Mouse (Mus musculus) urinary bladder, postnatal 25 days (tissue): ENCODE measurements at regions not wholly inside any gene's neighbourhood (a gene's known extent, or its start where the extent isn't known, plus 50 kb on each side); places are given as distances from the start of the nearest gene placed in this dataset.

ENCODE experiments used
- DNase-seq: peaks from one replicate; pipeline ENCODE4 v3.0.0; 2022; ENCODE audit warnings: low spot score

DNA sequence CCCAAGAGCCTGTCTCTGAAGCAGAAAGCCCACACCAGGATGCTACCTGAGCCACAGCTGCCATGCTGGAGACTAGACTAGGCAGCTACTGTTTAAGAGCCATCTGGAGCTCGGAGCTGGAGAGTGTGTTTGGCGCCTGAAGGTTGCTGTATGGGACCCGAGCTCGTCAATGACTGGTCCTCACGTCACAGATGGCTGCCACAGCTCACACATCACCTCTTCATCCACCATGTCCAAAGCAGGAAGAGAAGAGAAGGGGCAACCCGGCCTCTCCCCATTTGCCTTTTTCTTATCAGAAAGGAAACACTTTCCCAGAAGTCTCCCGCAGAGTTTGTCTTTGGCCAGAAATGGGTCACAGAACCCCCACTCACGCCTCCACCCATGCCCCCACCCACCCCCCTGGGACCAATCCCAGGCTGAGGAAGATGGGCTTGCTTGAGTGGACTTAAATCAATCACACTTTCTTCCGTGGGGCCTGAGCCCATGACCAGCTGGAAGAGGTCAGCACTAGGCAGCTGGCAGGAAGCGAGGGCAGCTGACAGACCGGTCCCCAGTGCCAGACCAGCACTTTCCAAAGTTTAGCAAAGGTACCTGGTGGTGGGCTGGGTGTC is 53.5 kb upstream of the Ptpn1 start:
- no peak for DNase-seq

DNA sequence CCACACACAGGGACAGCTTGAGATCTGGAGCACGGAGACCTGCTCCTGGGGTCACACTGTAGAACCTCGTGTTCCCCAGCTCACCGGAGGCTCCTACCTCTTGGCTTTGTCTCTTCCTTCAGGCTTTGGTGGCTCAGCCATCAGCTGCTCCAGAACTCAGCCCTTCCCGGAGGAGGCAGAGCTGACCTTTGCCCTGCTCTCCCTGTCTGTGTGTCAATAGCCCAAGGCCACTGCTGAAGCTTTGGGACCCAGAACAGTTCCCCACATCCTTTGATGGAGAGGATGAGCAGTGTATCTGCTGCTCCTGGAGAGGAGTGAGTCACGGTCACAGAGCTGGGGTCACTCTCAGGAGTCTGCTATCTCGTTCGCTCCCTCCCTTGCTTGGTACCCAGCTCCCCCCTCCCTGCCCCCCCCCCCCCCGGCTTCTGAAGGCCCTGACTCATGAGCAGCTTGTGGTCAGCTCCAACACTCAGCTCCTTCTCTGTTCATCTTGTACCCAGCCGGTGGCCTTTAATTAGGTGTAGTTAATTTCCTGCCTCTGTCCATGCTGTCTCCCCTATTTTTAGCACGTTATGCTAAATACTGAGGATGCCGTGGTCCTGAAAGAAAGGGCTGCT is 54.5 kb upstream of the Ptpn1 start:
- no peak for DNase-seq

DNA sequence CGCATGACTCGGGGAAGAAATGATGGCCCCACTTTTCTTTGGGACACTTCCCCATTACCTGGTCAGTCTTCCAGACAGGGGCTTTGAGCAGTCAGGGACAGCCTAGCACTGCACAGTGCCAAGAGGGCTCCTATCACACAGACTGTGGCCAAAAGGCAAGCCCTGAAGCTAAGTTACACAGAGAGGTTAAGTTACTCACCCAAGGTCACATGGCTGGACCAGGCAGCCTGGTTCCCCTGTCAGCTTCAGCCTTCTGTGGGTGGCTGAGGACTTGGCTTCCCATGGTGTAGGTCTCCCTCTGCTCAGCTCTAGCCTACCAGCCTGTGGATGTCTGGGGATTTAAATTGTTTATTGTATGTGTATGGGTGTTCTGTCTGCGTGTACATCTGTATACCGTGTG is 59.4 kb upstream of the Ptpn1 start:
- no peak for DNase-seq

DNA sequence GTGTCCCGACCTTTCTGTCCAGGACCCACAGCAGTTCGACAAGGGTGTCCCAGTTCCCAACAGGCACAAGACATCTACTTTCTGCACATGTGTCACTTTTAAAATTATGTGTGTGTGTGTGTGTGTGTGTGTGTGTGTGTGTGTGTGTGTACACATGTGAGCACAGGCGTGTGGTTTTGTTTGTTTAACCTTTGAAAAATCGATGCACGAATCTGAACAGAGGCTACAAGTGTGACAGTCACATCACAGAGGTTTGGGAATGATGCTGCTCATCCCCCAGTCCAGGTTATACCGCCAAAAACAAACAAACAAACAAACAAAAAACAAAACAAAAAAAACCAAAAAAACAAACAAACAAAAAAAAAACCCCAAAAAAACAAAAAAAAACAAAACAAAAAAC is 61.7 kb upstream of the Ptpn1 start:
- no peak for DNase-seq

DNA sequence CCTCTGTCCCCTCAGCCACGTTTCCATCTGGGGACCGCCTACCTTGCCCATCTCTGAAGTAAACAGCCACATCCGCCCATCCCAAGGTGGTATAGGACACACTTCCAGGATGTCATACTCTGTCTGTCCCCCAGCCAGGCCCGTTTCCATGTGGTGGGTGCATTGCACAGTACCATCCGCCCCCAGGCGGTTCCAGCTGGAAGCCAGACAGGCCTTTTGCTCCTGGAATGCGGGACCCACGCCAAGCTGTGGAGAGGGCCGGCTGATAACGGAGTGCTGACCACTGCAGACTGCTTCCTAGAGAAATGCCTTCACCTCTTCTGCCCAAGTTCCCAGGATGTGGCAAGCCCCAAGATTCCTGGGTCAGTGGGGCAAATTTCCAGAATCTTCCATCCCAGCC is 65.1 kb upstream of the Ptpn1 start:
- DNase-seq = peak; percentile 69

DNA sequence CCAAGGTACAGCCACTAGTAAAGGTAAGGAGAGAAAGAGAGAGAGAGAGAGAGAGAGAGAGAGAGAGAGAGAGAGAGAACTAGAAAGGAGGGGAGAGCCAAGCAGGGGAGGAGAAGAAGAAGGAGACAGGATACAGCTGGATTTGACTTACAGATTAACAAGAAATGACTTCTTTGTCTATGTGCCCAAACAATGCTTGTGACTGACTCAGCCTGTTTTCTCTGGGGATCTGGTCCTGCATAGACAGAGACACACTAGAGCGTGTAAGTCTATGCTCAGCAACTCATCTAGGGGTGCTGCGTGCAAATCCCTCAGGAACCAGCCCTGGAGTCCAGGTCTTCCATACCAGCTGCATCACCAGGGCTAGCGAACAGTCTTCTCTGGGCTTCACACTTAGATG is 66.3 kb upstream of the Ptpn1 start:
- DNase-seq = no peak

DNA sequence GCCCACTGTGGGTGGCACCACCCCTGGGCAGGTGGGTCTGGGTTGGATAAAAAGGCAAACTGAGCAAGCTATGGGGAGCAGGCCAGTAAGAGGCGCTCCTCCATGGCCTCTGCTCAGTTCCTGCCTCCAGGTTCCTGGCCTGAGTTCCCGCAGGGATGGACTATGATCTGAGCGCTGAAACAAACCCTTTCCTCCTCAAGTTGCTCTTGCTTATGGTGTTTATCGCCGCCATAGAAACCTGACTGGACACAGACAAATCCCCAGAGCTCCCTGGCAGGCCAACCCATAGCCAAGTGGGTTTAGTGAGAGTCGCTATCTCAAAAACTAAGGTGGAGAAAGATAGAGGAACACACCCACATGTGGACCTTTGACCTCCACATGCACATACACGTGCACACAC is 67.2 kb upstream of the Ptpn1 start:
- no peak for DNase-seq

DNA sequence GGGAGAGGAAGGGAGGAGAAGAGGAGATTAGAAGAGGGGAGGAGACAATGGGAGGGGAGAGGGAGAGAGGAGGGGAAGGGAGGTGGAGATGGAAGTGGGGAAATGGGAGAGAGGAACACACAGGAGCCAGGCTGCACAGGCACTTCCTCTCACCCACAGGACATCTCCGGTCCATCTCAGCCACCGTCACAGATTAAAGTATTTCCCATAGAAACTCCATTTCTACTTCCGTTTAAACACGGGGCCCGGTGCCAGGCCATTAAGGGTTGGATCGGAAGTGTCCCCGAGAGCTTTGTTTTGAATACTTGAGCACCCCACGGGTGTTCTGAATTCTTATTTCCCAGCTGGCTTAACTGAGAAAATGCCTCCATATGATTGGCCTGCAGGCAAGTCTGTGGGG is 67.6 kb upstream of the Ptpn1 start:
- DNase-seq = no peak

DNA sequence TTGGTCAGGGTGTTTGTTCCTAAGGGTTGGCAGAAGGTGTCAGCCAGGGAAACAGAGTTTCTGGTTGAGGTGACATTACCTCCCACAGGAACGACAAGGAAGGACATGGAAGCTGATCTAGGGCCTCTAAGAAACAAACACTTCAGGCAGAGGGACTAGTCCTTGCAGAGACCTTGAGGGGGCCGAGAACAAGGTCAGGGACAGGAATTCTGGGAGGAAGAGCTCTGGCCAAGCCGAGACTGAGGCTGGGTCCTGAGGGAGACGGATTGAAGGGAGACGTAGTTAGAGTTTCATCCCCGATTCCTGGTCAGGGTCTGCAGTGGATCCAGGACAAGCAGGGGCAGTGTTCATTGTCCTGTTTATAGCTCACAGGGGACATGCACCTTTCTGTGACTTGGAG is 68.2 kb upstream of the Ptpn1 start:
- DNase-seq = no peak

DNA sequence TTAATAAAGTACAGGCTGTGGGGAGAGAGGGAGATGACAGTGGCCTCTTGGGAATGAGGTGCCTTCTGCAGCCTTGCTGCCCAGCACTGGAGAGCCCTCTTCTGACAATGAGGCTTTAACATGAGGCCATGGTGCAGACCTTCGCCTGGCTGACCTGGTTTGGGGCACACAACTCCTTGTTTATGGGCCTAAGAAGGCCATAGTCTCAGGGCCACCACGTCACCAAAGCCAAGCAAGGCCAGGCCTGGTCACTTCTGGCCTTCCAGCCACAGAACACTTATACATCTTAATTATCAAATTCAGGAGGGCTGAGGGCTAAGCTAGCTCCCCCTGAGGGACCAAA is 70.7 kb upstream of the Ptpn1 start:
- DNase-seq = no peak

DNA sequence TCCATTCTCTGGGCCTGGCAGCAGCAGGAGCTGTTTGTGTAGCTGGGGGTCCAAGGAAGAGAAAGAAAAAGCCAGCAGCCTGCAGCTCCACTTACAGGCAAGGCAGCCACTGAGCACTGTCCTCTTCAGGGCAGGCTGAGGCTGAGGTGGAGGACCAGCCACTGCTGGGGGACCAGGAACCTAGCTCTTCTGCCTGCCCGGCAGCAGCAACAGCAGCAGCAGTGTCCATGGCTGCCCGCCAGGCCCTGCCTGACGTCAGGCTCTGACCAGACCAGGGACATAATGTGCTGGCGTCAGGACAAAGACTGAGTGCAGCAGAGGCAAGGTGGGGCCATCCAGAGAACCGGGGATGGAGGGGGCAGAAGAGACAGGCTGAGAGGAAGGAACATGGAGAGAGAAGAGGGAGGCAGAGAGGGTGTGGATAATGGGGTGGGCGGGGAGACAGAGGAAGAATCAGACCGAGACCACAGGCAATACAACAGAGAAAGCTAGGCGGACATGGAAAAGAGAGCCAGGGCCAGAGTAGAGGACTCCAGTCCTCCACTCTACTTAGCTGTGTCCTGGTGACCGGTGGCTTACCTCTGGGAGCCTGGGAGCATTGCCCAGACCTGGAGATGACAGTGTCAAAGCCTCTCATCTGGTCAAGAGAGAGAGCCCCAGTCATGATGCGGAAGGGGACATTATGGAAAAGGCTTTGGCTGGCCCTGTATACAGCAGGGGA is 71.2 kb upstream of the Ptpn1 start:
- DNase-seq = peak; percentile 81

DNA sequence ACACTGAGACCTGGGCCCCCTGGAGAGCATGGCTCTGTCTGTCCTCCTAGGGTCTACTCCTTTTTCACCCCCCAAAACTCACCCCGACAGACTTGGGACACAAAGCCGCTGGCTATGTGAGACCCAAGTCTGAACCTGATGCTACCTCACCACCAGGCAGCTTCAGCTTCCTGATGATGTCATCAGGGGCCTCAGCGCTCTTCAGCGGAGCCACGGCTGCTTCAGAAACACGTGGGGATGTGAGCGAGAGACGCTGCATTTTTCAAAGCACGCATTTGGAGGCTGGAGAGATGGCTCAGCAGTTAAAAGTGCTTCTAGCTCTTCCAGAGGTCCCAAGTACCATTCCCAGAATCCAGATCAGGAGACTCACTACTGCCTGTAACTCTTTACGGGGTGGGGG is 72.3 kb upstream of the Ptpn1 start:
- no peak for DNase-seq

DNA sequence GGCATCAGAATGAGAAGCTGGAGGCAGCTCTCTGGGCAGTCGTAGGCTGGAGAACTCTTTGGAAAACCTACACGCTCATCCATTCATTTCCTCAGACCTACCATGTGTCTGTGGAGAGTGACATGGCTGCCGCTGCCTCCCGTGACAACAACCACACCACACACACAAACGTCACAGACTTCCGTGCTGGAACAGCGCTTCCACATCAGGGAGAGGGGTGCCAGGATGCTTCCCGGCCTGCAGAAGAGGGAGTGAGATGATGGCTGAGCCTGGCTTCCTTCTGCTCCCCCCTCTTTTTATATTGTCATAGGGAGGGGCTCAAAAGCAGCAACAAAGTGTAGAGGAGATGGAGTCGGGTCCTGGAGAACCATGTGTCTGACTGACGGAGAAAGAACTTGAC is 73.5 kb upstream of the Ptpn1 start:
- no peak for DNase-seq

DNA sequence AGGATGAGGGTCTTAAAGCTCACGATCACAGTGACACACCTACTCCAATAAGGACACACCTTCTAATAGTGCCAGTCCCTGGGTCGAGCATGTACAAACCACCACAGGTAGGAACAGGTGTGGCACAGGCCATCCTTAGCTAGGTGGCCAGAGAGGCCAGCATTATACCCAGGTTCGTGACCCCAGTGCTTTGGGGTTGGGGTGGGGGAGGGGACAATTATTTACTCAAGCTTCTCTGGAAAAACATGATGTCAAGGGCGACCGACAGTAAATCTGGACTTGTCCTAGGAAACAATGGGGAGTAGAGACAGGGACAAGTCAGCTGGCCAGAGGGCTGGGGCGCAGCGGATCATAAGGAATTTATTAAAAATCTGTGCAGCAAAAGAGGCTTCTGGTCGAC is 73.9 kb upstream of the Ptpn1 start:
- no peak for DNase-seq

DNA sequence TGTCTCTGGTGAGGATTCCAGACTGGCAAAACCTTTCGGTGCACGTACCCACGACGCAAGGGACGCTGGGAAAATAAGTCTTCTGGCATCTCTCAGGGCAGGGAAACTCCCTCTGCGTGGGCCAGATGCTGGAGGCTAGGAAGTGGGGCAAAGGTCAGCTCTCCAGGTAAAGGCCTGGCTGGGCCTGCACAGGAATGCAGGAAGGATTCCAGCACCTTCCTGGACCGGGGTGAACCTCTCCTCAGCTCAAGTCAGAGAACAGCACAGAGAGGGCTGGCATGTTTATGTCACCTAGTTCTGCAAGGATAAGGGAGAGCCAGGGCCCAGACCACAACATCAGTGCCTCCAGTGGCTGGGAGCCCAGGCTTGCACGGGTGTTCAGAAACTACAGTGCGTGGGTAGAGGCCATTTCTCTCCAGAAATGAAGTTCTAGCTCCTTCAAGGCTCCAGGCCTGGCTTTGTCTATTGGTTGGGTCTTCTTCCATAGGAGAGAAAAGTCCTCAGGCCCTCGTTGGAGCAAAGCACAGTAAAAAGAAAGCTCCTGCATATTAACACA is 74.9 kb upstream of the Ptpn1 start:
- DNase-seq = no peak

DNA sequence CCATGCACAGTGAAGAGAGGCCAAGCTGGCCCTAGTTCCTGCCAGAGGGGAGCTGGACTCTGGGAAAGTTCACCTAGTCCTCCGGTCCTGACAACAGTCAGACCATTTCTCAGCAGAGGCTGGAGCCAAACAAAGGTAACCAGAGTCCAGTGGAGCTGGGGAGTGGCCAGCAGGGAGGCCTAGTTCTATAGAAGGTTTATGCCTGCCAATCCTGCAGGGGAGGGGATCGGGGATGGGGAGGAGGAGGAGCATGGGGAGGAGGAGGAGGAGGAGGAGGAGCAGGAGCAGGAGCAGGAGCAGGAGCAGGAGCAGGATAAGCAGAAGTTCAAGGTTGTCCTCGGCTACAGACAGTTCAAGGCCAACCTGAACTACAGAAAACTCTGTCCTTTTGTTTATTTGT is 75.8 kb upstream of the Ptpn1 start:
- DNase-seq = no peak

DNA sequence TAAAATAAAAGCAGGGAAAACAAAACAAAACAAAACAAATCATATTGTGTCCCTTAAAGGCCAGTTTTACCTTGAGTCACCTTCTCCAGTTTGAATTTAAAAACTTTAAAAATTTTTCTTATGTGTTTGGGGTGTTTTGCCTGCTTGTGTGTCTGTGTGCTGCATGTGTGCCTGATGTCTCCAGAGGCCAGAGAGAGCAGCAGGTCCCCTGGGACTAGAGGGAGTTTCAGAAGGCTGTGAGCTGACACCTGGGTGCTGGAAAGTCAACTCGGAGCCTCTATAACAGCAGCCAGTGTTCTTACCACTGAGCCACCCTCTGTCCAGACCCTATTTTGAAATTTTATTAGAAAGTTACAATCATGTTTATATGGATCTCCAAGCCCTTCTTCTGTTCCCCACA is 77.8 kb upstream of the Ptpn1 start:
- DNase-seq = no peak

DNA sequence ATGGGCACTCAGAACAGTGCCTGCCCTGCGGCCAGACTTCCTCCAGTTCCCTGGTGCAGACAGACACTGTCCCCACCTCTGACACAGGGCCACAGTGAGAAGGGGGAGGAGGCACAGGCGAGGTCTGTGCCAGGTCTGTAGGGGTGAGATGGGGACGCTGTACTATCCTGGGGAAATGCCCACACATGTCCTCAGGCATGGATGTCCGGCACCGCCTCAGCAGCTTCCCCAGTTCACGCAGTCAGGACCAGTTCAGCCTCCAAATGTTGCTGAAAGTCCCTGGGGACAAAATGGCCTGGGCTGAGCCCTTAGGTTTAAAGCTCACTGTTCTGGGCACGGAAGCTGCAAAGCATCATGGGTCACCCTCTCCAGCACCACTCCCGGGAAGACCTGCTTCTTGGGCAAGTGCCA is 78.4 kb upstream of the Ptpn1 start:
- no peak for DNase-seq

DNA sequence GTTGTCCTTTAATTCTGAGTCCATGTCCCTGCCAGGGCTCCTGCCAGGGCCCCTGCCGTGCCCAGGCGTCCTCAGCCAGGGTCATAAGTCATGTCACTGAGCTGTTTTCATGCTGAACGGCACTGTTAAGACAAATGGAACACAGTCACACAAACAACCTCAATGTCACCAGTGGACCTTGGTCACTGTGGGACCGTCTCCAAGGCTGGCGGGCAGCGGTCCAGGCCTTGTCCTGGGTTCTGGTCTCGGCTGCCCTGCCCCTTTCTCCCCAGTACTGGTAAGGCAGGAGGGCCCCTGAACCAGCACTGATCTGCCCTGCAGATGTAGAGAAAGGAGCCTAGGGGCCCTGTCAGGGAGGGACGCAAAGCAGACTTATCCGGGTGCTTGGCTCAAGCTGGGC is 79.3 kb upstream of the Ptpn1 start:
- DNase-seq = no peak

DNA sequence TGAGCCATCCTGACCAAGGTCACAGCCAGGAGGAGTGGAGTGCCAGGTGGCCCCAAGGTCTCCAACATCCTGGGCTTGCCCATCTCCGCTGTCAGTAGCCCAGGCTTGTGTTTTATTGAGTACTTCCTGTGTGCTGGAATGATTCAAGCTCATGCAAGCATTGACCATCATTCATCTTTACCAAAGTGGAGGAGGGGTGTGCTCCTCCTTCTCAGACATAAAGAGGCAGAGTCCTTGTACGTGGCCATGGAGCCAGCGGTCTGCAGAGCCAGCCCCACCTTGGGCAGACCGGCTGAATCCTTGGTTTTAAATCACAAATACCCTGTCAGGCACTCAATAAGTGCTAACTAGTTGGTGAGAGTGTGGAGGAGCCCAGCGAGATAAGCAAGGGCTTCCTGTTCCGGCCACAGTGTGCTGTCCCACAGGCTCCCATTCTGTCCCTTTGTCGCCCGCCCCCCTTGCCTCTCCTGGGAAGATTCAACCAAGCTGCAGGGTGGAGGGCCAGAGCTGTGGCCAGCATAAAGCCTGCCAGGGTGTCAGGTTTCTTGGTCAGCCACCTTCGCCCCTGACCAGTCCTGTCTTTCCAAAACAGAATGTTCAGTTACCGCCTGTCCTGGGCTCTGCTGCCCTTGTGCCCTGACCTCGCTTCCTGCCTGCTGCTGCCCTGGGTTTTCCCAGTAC is 80.5 kb upstream of the Ptpn1 start:
- DNase-seq = no peak

DNA sequence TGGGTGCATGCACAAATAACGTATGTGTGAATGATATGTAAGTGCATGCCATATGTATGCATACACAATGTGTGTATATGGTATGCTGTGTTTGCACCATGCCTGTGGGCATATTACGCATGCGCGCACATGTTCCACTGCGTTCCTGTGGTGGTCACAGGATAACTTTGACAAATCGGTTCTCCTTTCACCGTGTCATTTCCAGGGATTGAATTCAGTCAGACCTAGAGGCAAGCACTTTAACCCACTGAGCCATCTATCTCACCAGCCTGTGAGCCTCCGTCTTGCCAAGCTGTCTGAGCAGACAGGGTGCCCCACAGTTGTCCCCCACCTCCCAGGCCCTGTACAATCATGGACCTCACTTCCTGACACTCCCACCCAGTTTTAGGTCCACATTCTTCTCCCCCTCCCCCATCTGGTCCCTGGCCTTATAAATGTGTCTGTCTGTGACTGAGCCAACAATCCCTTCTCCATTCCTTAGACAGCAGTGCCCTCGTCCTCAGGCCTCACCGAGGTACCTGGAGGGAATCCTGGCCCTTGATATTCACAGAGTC is 81.8 kb upstream of the Ptpn1 start:
- no peak for DNase-seq
